Mouse (Mus musculus) cerebellum, adult 2 months (tissue): ENCODE results near the gene Ergic2. TPM values are rescaled to one million over a fixed set of nuclear protein-coding genes. Genes with fewer than 3 reads are reported as not detected.
A peak's percentile ranks its signal among the peaks of the same experiment; 100 is the strongest.

Experiments used
- DNase-seq, 2 experiments: peaks; one replicate each; pipeline ENCODE4 v3.0.0; 2021
- H3K27ac ChIP-seq: fragments of 200-500 bp; 2 replicates; pipeline ENCODE4 v1.5.1; 2012; ENCODE audit warnings: low read length, control low read depth, inconsistent platforms; ENCODE audit not compliant: insufficient read depth
- H3K27me3 ChIP-seq: fragments of 200-500 bp; 2 replicates; pipeline ENCODE4 v1.6.1; 2012; ENCODE audit warnings: inconsistent platforms, mild to moderate bottlenecking, low read length, moderate library complexity; ENCODE audit not compliant: control insufficient read depth, insufficient read depth
- H3K4me1 ChIP-seq: fragments of 200-500 bp; 2 replicates; pipeline ENCODE4 v1.6.1; 2011; ENCODE audit warnings: low read length; ENCODE audit not compliant: control insufficient read depth, insufficient read depth
- H3K4me3 ChIP-seq: fragments of 200-500 bp; replicated peaks from 2 replicates; pipeline ENCODE3; 2011; ENCODE audit warnings: mild to moderate bottlenecking, low read depth, low read length, control low read depth; ENCODE audit not compliant: insufficient read depth
- CTCF ChIP-seq: fragments of 200-500 bp; IDR thresholded peaks from 2 replicates; pipeline ENCODE4 v1.5.1; 2011; ENCODE audit warnings: low read depth, mild to moderate bottlenecking, control low read depth, low read length, moderate library complexity, borderline replicate concordance; ENCODE audit not compliant: insufficient read depth
- POLR2A ChIP-seq: fragments of 200-500 bp; IDR thresholded peaks from 2 replicates; pipeline ENCODE4 v1.6.1; 2011; ENCODE audit warnings: low read length, control low read depth, borderline replicate concordance; ENCODE audit not compliant: insufficient read depth
- WGBS: fragments of 180-500 bp; shearing (Covaris S2); methylation state at CpG from one replicate; pipeline ENCODE4 v1.1.7; 2018; 5-methylcytosine and 5-hydroxymethylcytosine counted together
- polyA plus RNA-seq: library from polyadenylated mRNA; depleted of rRNA; stranded (reverse); fragments of >200 nt; gene quantifications from 2 replicates; pipeline ENCODE4 v1.2.3, GENCODE M21; 2012; rRNA removed

The Ergic2 gene
- polyA plus RNA-seq, 1 experiment: 57.9 TPM

DNA sequence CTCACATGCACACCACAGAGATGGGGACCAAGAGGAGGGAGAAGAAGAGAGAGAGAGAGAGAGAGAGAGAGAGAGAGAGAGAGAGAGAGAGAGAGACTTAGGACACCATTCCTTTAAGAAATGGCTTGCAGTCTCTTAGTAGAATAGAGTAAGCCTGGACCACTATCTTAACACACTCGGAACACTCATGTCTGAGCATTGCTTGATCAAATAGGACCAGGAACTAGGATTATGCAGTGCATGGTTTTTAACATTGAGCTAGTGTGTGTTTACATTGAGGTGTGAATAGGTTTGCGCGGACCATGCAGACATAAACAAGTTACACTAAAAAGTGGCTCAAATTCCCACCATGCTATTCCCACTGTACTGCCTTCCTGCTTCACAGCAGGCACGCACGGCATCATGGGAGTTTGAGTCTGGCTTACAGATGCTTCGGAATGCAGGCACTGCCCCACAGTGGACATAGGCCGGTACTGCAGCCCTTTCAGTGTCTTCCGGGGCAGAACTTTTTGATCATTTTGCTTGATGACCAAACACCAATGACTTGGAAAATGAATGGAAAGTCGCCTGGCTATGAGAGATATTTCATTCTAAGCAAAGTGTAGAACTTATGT, 76.3 kb downstream of the Ergic2 start:
- Histone ChIP-seq H3K27me3 (no peaks in the 10 kb centered on the region; the same call in 1 of the 2 replicates), H3K4me3 (no peak overlapping the region), H3K27ac (no peak overlapping the region), H3K4me1 (no peaks in the 10 kb centered on the region)
- TF ChIP-seq POLR2A (no peak), CTCF (peak; percentile 84)
- DNase-seq: peak; percentile 65 to 70
- WGBS: 25% methylated on average over 9 of the region's 9 CpGs

DNA sequence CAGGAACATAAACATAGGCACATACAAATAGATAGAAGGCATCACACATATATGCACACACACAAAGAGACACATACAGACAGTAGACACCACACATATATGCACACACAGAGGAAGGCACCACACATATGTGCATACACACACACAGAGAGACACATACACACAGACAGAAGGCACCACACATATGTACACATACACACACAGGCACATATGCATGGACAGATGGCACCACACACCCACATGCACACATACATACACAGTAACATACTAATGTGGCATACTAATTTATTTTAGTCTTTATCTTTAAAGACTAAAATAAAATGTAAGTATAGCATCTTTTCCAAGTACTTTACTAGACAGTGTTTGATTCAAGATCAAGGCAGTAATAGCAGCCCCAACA, 78.6 kb downstream of the Ergic2 start:
- DNase-seq: no peak
- H3K4me3 ChIP-seq: no peak overlapping the region
- H3K4me1 ChIP-seq: no peaks in the 10 kb centered on the region
- H3K27me3 ChIP-seq: no peaks in the 10 kb centered on the region; the same call in 1 of the 2 replicates
- H3K27ac ChIP-seq: no peak overlapping the region
- TF ChIP-seq CTCF: no peak
- no peak for TF ChIP-seq POLR2A

DNA sequence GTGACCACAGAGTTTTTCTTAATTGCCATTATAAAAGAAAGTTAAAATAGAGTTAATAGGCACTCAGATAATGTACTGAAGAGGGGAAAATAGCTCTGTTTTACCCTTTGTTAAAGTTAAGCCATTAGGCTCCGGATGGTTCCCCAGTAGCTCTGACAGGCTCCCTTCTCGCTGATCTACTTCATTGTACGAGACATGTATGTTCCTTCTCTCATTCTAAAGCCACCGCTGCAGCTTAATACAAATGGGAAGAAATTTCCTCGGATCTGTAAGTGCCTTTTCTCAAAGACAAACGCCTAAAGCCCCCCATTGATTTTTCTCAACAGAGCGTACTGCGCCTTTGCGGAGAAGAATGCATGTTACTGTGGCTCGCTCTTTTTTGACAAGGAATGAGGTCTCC, 79.9 kb downstream of the Ergic2 start:
- 51% methylated on average over 10 of the region's 10 CpGs for WGBS
- Histone ChIP-seq H3K4me3 (no peak overlapping the region), H3K4me1 (no peaks in the 10 kb centered on the region), H3K27me3 (no peaks in the 10 kb centered on the region; the same call in 1 of the 2 replicates), H3K27ac (no peak overlapping the region)
- no peak for DNase-seq
- no peak for TF ChIP-seq POLR2A
- TF ChIP-seq CTCF: no peak

Other genes with a start within 250 kb of the Ergic2 start
- gene Far2, start 165.1 kb downstream of the Ergic2 start, polyA plus RNA-seq: 16.8 and 21.5 TPM in 2 replicates
- gene Tmtc1, start 232.0 kb upstream of the Ergic2 start, polyA plus RNA-seq: 16.3 and 18.5 TPM in 2 replicates